Mouse (Mus musculus): ENCODE results near the gene Larp6. TPM values are rescaled to one million over a fixed set of nuclear protein-coding genes. Genes with fewer than 3 reads are reported as not detected.

Gene Larp6
- polyA plus RNA-seq, 1 experiment from 2014 or later, result 1.1 TPM

GRCm38 (mm10) chr9:60749105-60749504 lies 36.3 kb downstream of the Larp6 start:
- Histone ChIP-seq H3K9ac (replicated peaks; ENCODE audit: low read depth) (no peak overlapping the region), H3K36me3 (ENCODE audit: insufficient read depth, low read length) (no peaks in the 10 kb centered on the region), H3K9me3 (ENCODE audit: low read length) (no peaks in the 10 kb centered on the region), H3K4me3 (ENCODE audit: low read depth, low read length) (no peak overlapping the region), H3K4me2 (replicated peaks; ENCODE audit: low read depth, low read length) (no peak overlapping the region), H3K4me1 (ENCODE audit: insufficient read depth, low read depth, low read length) (no peaks in the 10 kb centered on the region), H3K27ac (ENCODE audit: low read length) (no peak overlapping the region), H3K27me3 (replicated peaks; ENCODE audit: insufficient read depth, low read length) (no peaks in the 10 kb centered on the region)
- no peak for DNase-seq (ENCODE audit: low spot score)
- TF ChIP-seq CTCF (IDR thresholded peaks at IDR 0.05) (peak; percentile 36; the same call in 1 of the 2 replicates), EP300 (IDR thresholded peaks at IDR 0.05) (no peak)
- ATAC-seq, result no peak
- 83% methylated on average over 2 of the region's 2 CpGs for WGBS

GRCm38 (mm10) chr9:60751098-60751497 lies 38.3 kb downstream of the Larp6 start:
- TF ChIP-seq CTCF (IDR thresholded peaks at IDR 0.05) (no peak), EP300 (IDR thresholded peaks at IDR 0.05) (no peak)
- no peak overlapping the region for H3K9ac ChIP-seq (replicated peaks; ENCODE audit: low read depth)
- H3K4me2 ChIP-seq (replicated peaks; ENCODE audit: low read depth, low read length), result no peak overlapping the region
- no peaks in the 10 kb centered on the region for H3K36me3 ChIP-seq (ENCODE audit: insufficient read depth, low read length)
- DNase-seq (ENCODE audit: low spot score) (no peak), ATAC-seq (no peak)
- no peaks in the 10 kb centered on the region for H3K27me3 ChIP-seq (replicated peaks; ENCODE audit: insufficient read depth, low read length)
- H3K27ac ChIP-seq (ENCODE audit: low read length), result no peak overlapping the region
- WGBS, result 82% methylated on average over 5 of the region's 5 CpGs
- no peaks in the 10 kb centered on the region for H3K4me1 ChIP-seq (ENCODE audit: insufficient read depth, low read depth, low read length)
- H3K4me3 ChIP-seq (ENCODE audit: low read depth, low read length), result no peak overlapping the region
- no peaks in the 10 kb centered on the region for H3K9me3 ChIP-seq (ENCODE audit: low read length)

DNA sequence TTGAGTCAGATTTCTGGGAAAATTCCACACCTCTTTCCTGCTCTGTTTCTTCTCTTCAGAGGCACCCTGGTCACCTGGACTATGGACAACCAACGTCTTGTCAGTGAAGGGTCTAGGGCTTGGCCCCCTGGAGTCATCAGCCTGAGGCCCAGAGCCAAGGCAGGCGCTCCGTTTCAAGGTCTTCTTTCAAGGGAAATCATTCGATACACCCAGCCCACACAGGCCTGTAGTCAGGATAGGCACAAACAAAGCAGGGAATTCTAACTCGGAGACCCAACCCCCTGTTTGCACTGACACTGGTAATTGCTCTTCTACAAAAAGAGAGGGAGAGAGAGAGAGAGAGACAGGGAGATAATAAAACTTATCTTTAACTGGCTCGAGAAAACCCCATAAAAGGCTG lies 39.2 kb downstream of the Larp6 start:
- no peak overlapping the region for H3K27ac ChIP-seq (ENCODE audit: low read length)
- TF ChIP-seq CTCF (IDR thresholded peaks at IDR 0.05) (no peak), EP300 (IDR thresholded peaks at IDR 0.05) (no peak)
- no peak for ATAC-seq

DNA sequence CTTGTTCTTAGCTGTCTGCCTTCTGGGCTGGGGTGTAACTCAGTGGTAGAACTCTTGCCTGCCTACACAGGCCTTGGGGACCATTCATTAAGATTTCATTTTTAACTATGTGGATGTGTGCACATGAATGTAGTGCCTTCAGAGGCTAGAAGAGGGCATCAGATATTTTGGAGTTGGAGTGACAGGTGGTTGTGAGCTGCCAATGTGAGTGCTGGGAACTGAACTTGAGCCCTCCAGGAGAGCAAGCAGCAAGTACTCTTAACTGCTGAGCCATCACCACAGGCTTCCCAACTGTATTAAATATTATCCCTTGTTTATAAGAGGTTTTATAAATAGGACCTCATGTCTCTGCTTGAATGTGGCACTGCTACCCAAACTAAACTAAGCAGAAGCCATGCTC lies 39.8 kb downstream of the Larp6 start:
- DNase-seq (ENCODE audit: low spot score), result no peak
- no peak for ATAC-seq
- Histone ChIP-seq H3K9me3 (ENCODE audit: low read length) (no peaks in the 10 kb centered on the region), H3K4me2 (replicated peaks; ENCODE audit: low read depth, low read length) (no peak overlapping the region), H3K27ac (ENCODE audit: low read length) (no peak overlapping the region), H3K27me3 (replicated peaks; ENCODE audit: insufficient read depth, low read length) (no peaks in the 10 kb centered on the region), H3K36me3 (ENCODE audit: insufficient read depth, low read length) (no peaks in the 10 kb centered on the region), H3K9ac (replicated peaks; ENCODE audit: low read depth) (no peak overlapping the region), H3K4me3 (ENCODE audit: low read depth, low read length) (no peak overlapping the region), H3K4me1 (ENCODE audit: insufficient read depth, low read depth, low read length) (no peaks in the 10 kb centered on the region)
- TF ChIP-seq CTCF (IDR thresholded peaks at IDR 0.05) (no peak), EP300 (IDR thresholded peaks at IDR 0.05) (no peak)

More for the DNA sequence above, 39.2 kb downstream of the Larp6 start:
- no peak overlapping the region for H3K4me2 ChIP-seq (replicated peaks; ENCODE audit: low read depth, low read length)
- no peaks in the 10 kb centered on the region for H3K4me1 ChIP-seq (ENCODE audit: insufficient read depth, low read depth, low read length)
- no peak for DNase-seq (ENCODE audit: low spot score)
- H3K9me3 ChIP-seq (ENCODE audit: low read length), result no peaks in the 10 kb centered on the region
- no peaks in the 10 kb centered on the region for H3K36me3 ChIP-seq (ENCODE audit: insufficient read depth, low read length)
- no peak overlapping the region for H3K9ac ChIP-seq (replicated peaks; ENCODE audit: low read depth)
- 63% methylated on average over 6 of the region's 6 CpGs for WGBS
- H3K27me3 ChIP-seq (replicated peaks; ENCODE audit: insufficient read depth, low read length), result no peaks in the 10 kb centered on the region
- no peak overlapping the region for H3K4me3 ChIP-seq (ENCODE audit: low read depth, low read length)

GRCm38 (mm10) chr9:60756258-60756657 lies 43.5 kb downstream of the Larp6 start:
- Histone ChIP-seq H3K4me1 (ENCODE audit: insufficient read depth, low read depth, low read length) (peaks cover 7% of the 10 kb centered on the region; the same call in 1 of the 2 replicates), H3K4me3 (ENCODE audit: low read depth, low read length) (no peak overlapping the region), H3K9me3 (ENCODE audit: low read length) (no peaks in the 10 kb centered on the region), H3K36me3 (ENCODE audit: insufficient read depth, low read length) (no peaks in the 10 kb centered on the region), H3K4me2 (replicated peaks; ENCODE audit: low read depth, low read length) (no peak overlapping the region), H3K9ac (replicated peaks; ENCODE audit: low read depth) (no peak overlapping the region), H3K27me3 (replicated peaks; ENCODE audit: insufficient read depth, low read length) (no peaks in the 10 kb centered on the region), H3K27ac (ENCODE audit: low read length) (no peak overlapping the region)
- TF ChIP-seq CTCF (IDR thresholded peaks at IDR 0.05) (peak; percentile 93), EP300 (IDR thresholded peaks at IDR 0.05) (no peak)
- 37% methylated on average over 6 of the region's 6 CpGs for WGBS
- DNase-seq (ENCODE audit: low spot score), result peak; percentile 65
- ATAC-seq, result no peak

- 61% methylated on average over 15 of the region's 15 CpGs for WGBS
- TF ChIP-seq CTCF (IDR thresholded peaks at IDR 0.05), result no peak
- TF ChIP-seq EP300 (IDR thresholded peaks at IDR 0.05), result no peak
- H3K9ac ChIP-seq (replicated peaks; ENCODE audit: low read depth), result no peak overlapping the region
- ATAC-seq, result no peak; the same call in 1 of the 2 replicates
- H3K4me2 ChIP-seq (replicated peaks; ENCODE audit: low read depth, low read length), result no peak overlapping the region
- no peak for DNase-seq (ENCODE audit: low spot score)
- H3K36me3 ChIP-seq (ENCODE audit: insufficient read depth, low read length), result no peaks in the 10 kb centered on the region
- no peak overlapping the region for H3K27ac ChIP-seq (ENCODE audit: low read length)
- H3K4me3 ChIP-seq (ENCODE audit: low read depth, low read length), result no peak overlapping the region
- no peaks in the 10 kb centered on the region for H3K9me3 ChIP-seq (ENCODE audit: low read length)
- no peaks in the 10 kb centered on the region for H3K27me3 ChIP-seq (replicated peaks; ENCODE audit: insufficient read depth, low read length)
- peaks cover 7% of the 10 kb centered on the region; the same call in 1 of the 2 replicates for H3K4me1 ChIP-seq (ENCODE audit: insufficient read depth, low read depth, low read length)
Observed at GRCm38 (mm10) chr9:60756866-60757740, 44.3 kb downstream of the Larp6 start.

Measured in lung, postnatal 0 days (tissue).